11 mouse cellular contexts compared by ENCODE assay signal in the genomic region with DNA sequence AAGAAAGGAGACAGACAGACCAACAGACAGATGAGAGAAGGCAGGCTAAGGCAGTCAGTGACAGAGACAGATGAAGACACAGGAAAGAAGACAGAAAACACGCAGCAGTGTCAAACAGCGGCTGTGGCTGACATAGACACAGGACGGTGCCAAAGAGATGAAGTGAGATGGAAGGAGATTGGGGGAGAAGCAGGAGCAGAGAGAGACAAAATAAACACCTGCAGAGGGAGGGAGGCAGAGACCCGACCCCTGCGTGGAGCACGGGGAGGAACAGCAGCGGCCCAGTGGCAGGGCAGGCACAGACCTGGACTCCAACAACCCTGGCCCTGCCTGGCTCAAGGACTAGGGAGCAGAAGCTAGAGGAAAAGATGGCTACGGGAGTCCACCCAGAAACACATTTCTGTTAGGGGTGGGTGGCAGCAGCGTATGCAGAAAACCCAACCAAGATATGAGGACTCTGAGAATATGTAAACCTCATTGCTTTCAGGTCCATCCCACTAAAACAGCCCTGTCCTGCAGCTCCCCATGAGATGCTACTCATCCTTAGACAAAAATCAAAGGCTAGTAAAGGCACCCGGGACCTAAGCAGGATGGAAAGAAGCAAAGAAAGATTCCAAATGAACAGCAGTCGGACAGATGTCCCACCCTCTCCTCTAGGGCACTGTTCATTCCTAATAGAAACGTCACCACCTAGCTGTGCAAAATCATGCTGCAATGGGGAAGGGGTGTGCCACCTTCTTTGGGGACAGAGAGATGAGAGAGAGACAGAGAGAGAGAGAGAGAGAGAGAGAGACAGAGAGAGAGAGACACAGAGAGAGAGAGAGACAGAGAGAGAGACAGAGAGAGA.
DNase-seq lines count a peak whose midpoint lies in the region; ATAC-seq and TF ChIP-seq lines count a peak whose summit lies in the region.
"Had no signal": no experiment of that assay in that cellular context is flagged by ENCODE, and none has a peak within 500 bp of the region (broad histone marks: within the 10 kb centered on the region; RNA-seq: fewer than 3 reads in every experiment).

No protein-coding gene starts in this region.

- no peak for TF ChIP-seq EP300 in liver, postnatal 0 days (IDR thresholded peaks at IDR 0.05; ENCODE audit: low read depth)

- H3K4me3 ChIP-seq in liver, postnatal 0 days (ENCODE audit: low read depth, low read length), result no peak overlapping the region
- no peak overlapping the region for H3K4me3 ChIP-seq in liver, embryonic 12.5 days
- H3K4me3 ChIP-seq in forebrain, embryonic 16.5 days (replicated peaks; ENCODE audit: low read length), result no peak overlapping the region
- H3K4me3 ChIP-seq in midbrain, embryonic 16.5 days (ENCODE audit: low read depth, low read length), result no peak overlapping the region

- WGBS in liver, postnatal 0 days (ENCODE audit: insufficient replicate concordance), result 62% methylated on average over 12 of the region's 12 CpGs
- 63% methylated on average over 12 of the region's 12 CpGs for WGBS in liver, embryonic 12.5 days (ENCODE audit: insufficient replicate concordance)
- WGBS in forebrain, embryonic 16.5 days, result 37% methylated on average over 12 of the region's 12 CpGs
- 44% methylated on average over 12 of the region's 12 CpGs for WGBS in midbrain, embryonic 16.5 days

- no peak overlapping the region for H3K9ac ChIP-seq in liver, postnatal 0 days (replicated peaks)
- no peak overlapping the region for H3K9ac ChIP-seq in liver, embryonic 12.5 days
- H3K9ac ChIP-seq in forebrain, embryonic 16.5 days (replicated peaks; ENCODE audit: low read depth, low read length), result no peak overlapping the region
- no peak overlapping the region for H3K9ac ChIP-seq in midbrain, embryonic 16.5 days (ENCODE audit: low read depth, low read length)

- 0 out of 2 replicates have a peak, but pooled peaks have one; percentile 12 for TF ChIP-seq CTCF in liver, postnatal 0 days (IDR thresholded peaks at IDR 0.05; ENCODE audit: low read depth)

- H3K4me2 ChIP-seq in liver, postnatal 0 days (ENCODE audit: low read depth, low read length), result no peak overlapping the region
- no peak overlapping the region for H3K4me2 ChIP-seq in liver, embryonic 12.5 days
- peak overlapping the region; percentile 3; the same call in 1 of the 2 replicates for H3K4me2 ChIP-seq in forebrain, embryonic 16.5 days (ENCODE audit: low read length)
- peak overlapping the region; percentile 33; the same call in 1 of the 2 replicates for H3K4me2 ChIP-seq in midbrain, embryonic 16.5 days (ENCODE audit: low read length)

- H3K4me1 ChIP-seq in liver, postnatal 0 days (ENCODE audit: insufficient read depth), result peaks cover 18% of the 10 kb centered on the region
- 0 out of 2 replicates have a peak, but pooled peaks cover 5% of the 10 kb centered on the region for H3K4me1 ChIP-seq in liver, embryonic 12.5 days
- H3K4me1 ChIP-seq in forebrain, embryonic 16.5 days (replicated peaks; ENCODE audit: control insufficient read depth, insufficient read depth, low read length), result peaks cover 83% of the 10 kb centered on the region
- peaks cover 68% of the 10 kb centered on the region for H3K4me1 ChIP-seq in midbrain, embryonic 16.5 days (ENCODE audit: control insufficient read depth, insufficient read depth, low read length)

- ATAC-seq in frontal cortex, adult (ENCODE audit: low TSS enrichment), result peak; percentile 8; the same call in 1 of the 2 replicates
- no peak for ATAC-seq in liver, postnatal 0 days
- ATAC-seq in liver, embryonic 12.5 days, result no peak
- no peak for ATAC-seq in forebrain, embryonic 16.5 days
- ATAC-seq in midbrain, embryonic 16.5 days, result no peak
- no peak for ATAC-seq in erythroblast, adult 5-6 weeks (replicated peaks; ENCODE audit: low FRiP score, poor library complexity, severe bottlenecking)

- no peaks in the 10 kb centered on the region for H3K27me3 ChIP-seq in liver, postnatal 0 days (ENCODE audit: insufficient read depth, low read length)
- 0 out of 2 replicates have a peak, but pooled peaks cover 19% of the 10 kb centered on the region for H3K27me3 ChIP-seq in liver, embryonic 12.5 days (replicated peaks)
- H3K27me3 ChIP-seq in forebrain, embryonic 16.5 days (replicated peaks; ENCODE audit: control insufficient read depth, insufficient read depth, low read length), result 0 out of 2 replicates have a peak, but pooled peaks cover 2% of the 10 kb centered on the region
- H3K27me3 ChIP-seq in midbrain, embryonic 16.5 days (ENCODE audit: control insufficient read depth, insufficient read depth, low read depth, low read length), result no peaks in the 10 kb centered on the region; the same call in 1 of the 2 replicates

- no peak for DNase-seq in frontal cortex, postnatal 14 days (ENCODE audit: low spot score in 2 of 2)
- DNase-seq in liver, postnatal 0 days, result no peak
- DNase-seq in thymus, adult 18-20 months, result no peak
- DNase-seq: adrenal gland, postnatal 10 days; cerebellum, postnatal 36 days had no signal

- H3K36me3 ChIP-seq in liver, postnatal 0 days (replicated peaks; ENCODE audit: insufficient read depth, low read length), result no peaks in the 10 kb centered on the region
- no peaks in the 10 kb centered on the region for H3K36me3 ChIP-seq in liver, embryonic 12.5 days
- H3K36me3 ChIP-seq in forebrain, embryonic 16.5 days (ENCODE audit: control insufficient read depth, insufficient read depth), result no peaks in the 10 kb centered on the region
- no peaks in the 10 kb centered on the region for H3K36me3 ChIP-seq in midbrain, embryonic 16.5 days (ENCODE audit: control insufficient read depth, insufficient read depth, low read length)

- peak overlapping the region; percentile 44; the same call in 1 of the 2 replicates for H3K27ac ChIP-seq in liver, postnatal 0 days (ENCODE audit: low read depth)
- no peak overlapping the region for H3K27ac ChIP-seq in liver, embryonic 12.5 days
- peak overlapping the region; percentile 80 for H3K27ac ChIP-seq in forebrain, embryonic 16.5 days (ENCODE audit: low read length)
- peak overlapping the region; percentile 79 for H3K27ac ChIP-seq in midbrain, embryonic 16.5 days (ENCODE audit: low read length)
- H3K27ac ChIP-seq: macrophage had no signal

- no peaks in the 10 kb centered on the region for H3K9me3 ChIP-seq in liver, postnatal 0 days (ENCODE audit: low read length)
- H3K9me3 ChIP-seq in liver, embryonic 12.5 days (replicated peaks), result no peaks in the 10 kb centered on the region
- no peaks in the 10 kb centered on the region for H3K9me3 ChIP-seq in forebrain, embryonic 16.5 days (ENCODE audit: control insufficient read depth, low read length)
- H3K9me3 ChIP-seq in midbrain, embryonic 16.5 days (replicated peaks; ENCODE audit: control insufficient read depth, low read length, poor library complexity, severe bottlenecking), result no peaks in the 10 kb centered on the region

Comparison
In these comparisons a context has a peak if more than half of its experiments do, and no peak if none do; other contexts are left out.
1. H3K4me2 ChIP-seq: peak in forebrain, embryonic 16.5 days (single experiment) and midbrain, embryonic 16.5 days (single experiment); none in liver, postnatal 0 days (single experiment) and liver, embryonic 12.5 days (single experiment).